Mouse (Mus musculus) left cerebral cortex, adult 9 months (tissue): ENCODE results near the gene Arhgap45.

Source experiments
- DNase-seq, 2 experiments: peaks; one replicate each; pipeline ENCODE4 v3.0.0; 2022; ENCODE audit warnings: low spot score in 2 of 2

The Arhgap45 gene

GRCm38 (mm10) chr10:80016511-80016910, at the start of gene Arhgap45:
Arhgap45 (plus strand) TSS chr10:80016653.
- peak in 1 of 2 experiments; percentile 30 for DNase-seq

- DNase-seq = no peak
Measured at GRCm38 (mm10) chr10:79966886-79967400, 49.5 kb upstream of the Arhgap45 start.

GRCm38 (mm10) chr10:79968181-79968580, 48.3 kb upstream of the Arhgap45 start:
- DNase-seq = no peak

- DNase-seq = no peak
Measured at GRCm38 (mm10) chr10:79969124-79969568, 47.3 kb upstream of the Arhgap45 start.

GRCm38 (mm10) chr10:79970415-79971182, 45.9 kb upstream of the Arhgap45 start, which contains the start of gene Grin3b:
Grin3b (plus strand) TSS chr10:79970715.
- DNase-seq = no peak

GRCm38 (mm10) chr10:79971183-79971497, 45.3 kb upstream of the Arhgap45 start:
- DNase-seq = no peak

GRCm38 (mm10) chr10:79972831-79973230, 43.6 kb upstream of the Arhgap45 start:
- DNase-seq = no peak

- DNase-seq = no peak
Measured at GRCm38 (mm10) chr10:79974087-79974486, 42.4 kb upstream of the Arhgap45 start.

- no peak for DNase-seq
Measured at GRCm38 (mm10) chr10:79974668-79975067, 41.8 kb upstream of the Arhgap45 start.

- DNase-seq = no peak
Measured at GRCm38 (mm10) chr10:79976071-79976721, 40.3 kb upstream of the Arhgap45 start.

GRCm38 (mm10) chr10:79976722-79977107, 39.7 kb upstream of the Arhgap45 start:
- DNase-seq = no peak

- no peak for DNase-seq
Measured at GRCm38 (mm10) chr10:79977324-79977723, 39.1 kb upstream of the Arhgap45 start.

- DNase-seq = no peak
Measured at GRCm38 (mm10) chr10:79978061-79978460, 38.4 kb upstream of the Arhgap45 start.

- no peak for DNase-seq
Measured at GRCm38 (mm10) chr10:79979401-79980155, 36.9 kb upstream of the Arhgap45 start.

GRCm38 (mm10) chr10:79983205-79983604, 33.2 kb upstream of the Arhgap45 start:
- DNase-seq = no peak

- DNase-seq = peak in 1 of 2 experiments; percentile 71
Measured at GRCm38 (mm10) chr10:79983670-79984069, 32.8 kb upstream of the Arhgap45 start.

- peak; percentile 65 to 84 for DNase-seq
Measured at GRCm38 (mm10) chr10:79984195-79984816, 32.1 kb upstream of the Arhgap45 start, which contains the start of gene Tmem259. Tmem259 (minus strand) TSS chr10:79984330.

GRCm38 (mm10) chr10:79984871-79985270, 31.6 kb upstream of the Arhgap45 start:
- peak; percentile 98 to 99 for DNase-seq

- DNase-seq = peak; percentile 63 to 76
Measured at GRCm38 (mm10) chr10:79985334-79986231, 30.9 kb upstream of the Arhgap45 start.

GRCm38 (mm10) chr10:79986232-79986878, 30.1 kb upstream of the Arhgap45 start:
- no peak for DNase-seq
